Mouse (Mus musculus): ENCODE measurements at regions not wholly inside any gene's neighbourhood (a gene's known extent, or its start where the extent isn't known, plus 50 kb on each side); places are given as distances from the start of the nearest gene placed in this dataset.

- no peak for DNase-seq (ENCODE audit: low spot score in 2 of 2)
Observed at GRCm38 (mm10) chrX:13014051-13014450, 57.2 kb upstream of the Usp9x start.

GRCm38 (mm10) chrX:13013086-13013485 lies 58.2 kb upstream of the Usp9x start:
- DNase-seq (ENCODE audit: low spot score in 2 of 2), result no peak

- no peak for DNase-seq (ENCODE audit: low spot score in 2 of 2)
Observed at GRCm38 (mm10) chrX:12990777-12991176, 80.5 kb upstream of the Usp9x start.

GRCm38 (mm10) chrX:12977676-12978075 lies 93.6 kb upstream of the Usp9x start:
- DNase-seq (ENCODE audit: low spot score in 2 of 2), result no peak

- no peak for DNase-seq (ENCODE audit: low spot score in 2 of 2)
Observed at GRCm38 (mm10) chrX:12968979-12969746, 102.1 kb upstream of the Usp9x start.

- no peak for DNase-seq (ENCODE audit: low spot score in 2 of 2)
Observed at GRCm38 (mm10) chrX:12959467-12960314, 111.6 kb upstream of the Usp9x start.

GRCm38 (mm10) chrX:12958873-12959272 lies 112.4 kb upstream of the Usp9x start:
- no peak for DNase-seq (ENCODE audit: low spot score in 2 of 2)

- no peak for DNase-seq (ENCODE audit: low spot score in 2 of 2)
Observed at GRCm38 (mm10) chrX:12950928-12951660, 120.2 kb upstream of the Usp9x start.

- DNase-seq (ENCODE audit: low spot score in 2 of 2), result no peak
Observed at GRCm38 (mm10) chrX:12942451-12942850, 128.8 kb upstream of the Usp9x start.

- peak; percentile 19 to 33 for DNase-seq (ENCODE audit: low spot score in 2 of 2)
Observed at GRCm38 (mm10) chrX:12936406-12937172, 134.7 kb upstream of the Usp9x start.

GRCm38 (mm10) chrX:12933294-12933807 lies 137.9 kb upstream of the Usp9x start:
- no peak for DNase-seq (ENCODE audit: low spot score in 2 of 2)

GRCm38 (mm10) chrX:12930242-12930641 lies 141.1 kb upstream of the Usp9x start:
- no peak for DNase-seq (ENCODE audit: low spot score in 2 of 2)

- no peak for DNase-seq (ENCODE audit: low spot score in 2 of 2)
Observed at GRCm38 (mm10) chrX:12927797-12928589, 143.3 kb upstream of the Usp9x start.

GRCm38 (mm10) chrX:12924705-12925644 lies 146.3 kb upstream of the Usp9x start:
- DNase-seq (ENCODE audit: low spot score in 2 of 2), result no peak

GRCm38 (mm10) chrX:12919576-12919975 lies 151.7 kb upstream of the Usp9x start:
- no peak for DNase-seq (ENCODE audit: low spot score in 2 of 2)

GRCm38 (mm10) chrX:12917105-12917504 lies 154.2 kb upstream of the Usp9x start:
- no peak for DNase-seq (ENCODE audit: low spot score in 2 of 2)

GRCm38 (mm10) chrX:12916684-12917083 lies 154.6 kb upstream of the Usp9x start:
- no peak for DNase-seq (ENCODE audit: low spot score in 2 of 2)

GRCm38 (mm10) chrX:12900256-12900655 lies 138.4 kb upstream of the Med14 start:
- no peak for DNase-seq (ENCODE audit: low spot score in 2 of 2)

GRCm38 (mm10) chrX:12891468-12891867 lies 129.6 kb upstream of the Med14 start:
- no peak for DNase-seq (ENCODE audit: low spot score in 2 of 2)
